Mouse (Mus musculus): ENCODE data around the gene Riok2. TPM values are rescaled to one million over a fixed set of nuclear protein-coding genes. Genes with fewer than 3 reads are reported as not detected.

Gene Riok2
- total RNA-seq, 2 experiments from 2014 or later, result 18.8 to 20.1 TPM

DNA sequence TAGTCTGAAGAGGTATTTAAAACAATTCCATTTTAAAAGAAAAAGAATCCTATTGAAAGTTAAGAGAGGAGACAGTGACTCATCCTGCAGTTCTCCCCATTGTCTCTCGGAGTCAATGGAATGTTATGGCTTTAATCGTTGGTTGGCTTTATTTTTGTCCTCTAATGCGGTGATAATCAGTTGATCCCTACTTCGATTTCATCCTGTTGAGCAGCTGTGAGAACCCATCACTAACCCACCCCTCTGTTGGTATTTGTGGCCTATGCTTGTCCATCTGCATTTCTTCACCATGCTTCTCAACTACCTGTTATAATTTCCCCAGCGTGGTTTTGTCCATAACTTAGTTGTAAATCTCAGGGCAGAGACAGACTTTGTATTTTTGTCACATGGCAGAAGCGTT, 34.0 kb downstream of the Riok2 start:
- no peak for DNase-seq

DNA sequence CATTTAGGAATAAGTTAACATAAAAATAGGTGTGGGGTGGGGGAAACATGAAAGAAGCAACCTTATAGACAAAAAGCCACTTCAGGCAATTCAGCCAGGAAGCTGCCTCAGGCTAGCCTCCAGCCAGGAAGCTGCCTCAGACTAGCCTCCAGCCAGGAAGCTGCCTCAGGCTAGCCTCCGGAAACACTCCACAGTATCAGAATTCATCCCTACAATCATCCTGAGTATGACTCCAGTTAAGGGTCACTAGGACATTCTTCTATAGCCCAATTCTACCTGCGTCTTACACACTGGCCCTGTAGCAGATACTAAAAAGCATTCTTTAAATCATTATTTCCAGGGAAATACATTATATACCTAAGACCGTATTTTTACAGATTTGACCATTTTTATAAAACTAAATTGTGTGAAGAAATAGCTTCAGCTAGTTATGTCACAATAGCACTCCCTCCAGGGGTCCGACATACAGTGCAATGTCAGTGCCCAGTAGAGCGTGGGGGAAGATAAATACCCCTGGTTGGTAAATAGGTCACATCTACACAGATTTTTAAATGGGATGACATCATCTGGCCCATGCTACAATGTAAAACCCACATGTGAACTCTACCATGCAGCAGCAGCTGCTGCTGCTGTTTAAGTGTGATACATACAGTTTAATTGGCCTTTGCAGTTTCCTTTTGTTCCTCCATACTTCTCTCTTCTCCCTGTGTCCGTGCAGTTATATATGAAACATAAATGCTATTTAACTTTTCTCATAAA, 34.8 kb downstream of the Riok2 start:
- DNase-seq, result no peak

DNA sequence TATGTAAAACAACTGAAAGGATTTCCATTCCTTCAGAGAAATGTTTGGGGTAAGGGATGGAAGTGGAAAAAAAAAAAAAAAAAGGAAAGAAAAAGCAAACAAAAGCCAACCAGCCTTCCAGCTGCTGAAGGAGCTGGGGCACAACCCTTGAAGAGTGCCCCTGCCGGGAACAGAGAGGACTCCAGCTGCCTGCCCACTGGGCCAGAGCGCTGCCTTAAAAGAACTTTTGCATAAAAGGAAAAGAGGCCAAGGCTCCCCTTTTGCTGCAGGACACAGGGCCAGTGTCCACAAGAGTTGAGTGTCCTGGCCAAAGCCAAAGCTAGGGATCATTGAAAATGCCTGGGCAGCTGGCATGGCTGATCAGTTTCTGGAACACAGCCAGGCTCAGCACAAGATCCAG, 35.5 kb downstream of the Riok2 start:
- DNase-seq, result peak; percentile 18 to 31

- DNase-seq, result no peak
Observed at GRCm38 (mm10) chr17:17411443-17411842, 37.3 kb downstream of the Riok2 start.

DNA sequence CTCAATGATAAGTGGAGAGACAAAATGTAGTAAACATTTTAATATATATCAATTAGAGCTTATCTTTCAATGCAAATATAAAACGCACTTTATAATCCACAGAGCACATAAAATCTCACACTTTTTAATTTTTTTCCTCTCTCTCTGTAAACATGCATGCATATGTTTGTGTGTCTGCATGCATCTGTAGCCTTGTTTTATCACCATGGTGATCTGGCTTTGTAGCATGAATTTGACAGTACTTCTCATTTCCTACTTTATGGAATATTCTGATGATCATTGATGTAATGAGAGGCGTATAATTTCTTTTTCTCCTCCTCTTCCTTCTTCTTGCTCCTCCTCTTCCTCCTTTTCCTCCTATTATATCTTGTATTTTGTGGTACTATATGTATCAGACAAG, 38.1 kb downstream of the Riok2 start:
- no peak for DNase-seq

GRCm38 (mm10) chr17:17414206-17414605, 40.1 kb downstream of the Riok2 start:
- no peak for DNase-seq

- DNase-seq, result no peak
Observed at GRCm38 (mm10) chr17:17424609-17425307, 50.6 kb downstream of the Riok2 start.

- DNase-seq, result no peak
Observed at GRCm38 (mm10) chr17:17425308-17425813, 51.3 kb downstream of the Riok2 start.

DNA sequence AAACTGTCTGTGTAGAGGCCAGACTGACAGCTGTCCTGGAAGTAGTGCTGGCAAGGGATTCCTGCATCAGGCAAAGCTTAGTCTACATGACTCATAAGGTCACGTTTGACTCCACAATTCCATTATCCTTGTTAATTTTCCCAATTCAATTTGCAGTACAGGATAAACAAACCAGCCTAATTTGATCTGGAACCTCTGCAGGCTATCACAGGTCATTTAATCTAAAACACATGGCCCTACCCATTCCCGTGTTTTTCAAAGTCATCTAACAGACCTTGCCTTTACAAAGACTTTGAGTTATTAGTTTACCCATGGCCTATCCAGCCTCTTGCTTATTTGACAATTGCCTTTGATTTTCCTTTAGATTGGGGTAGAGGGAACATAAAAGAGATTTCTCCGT, 51.8 kb downstream of the Riok2 start:
- DNase-seq, result no peak

DNA sequence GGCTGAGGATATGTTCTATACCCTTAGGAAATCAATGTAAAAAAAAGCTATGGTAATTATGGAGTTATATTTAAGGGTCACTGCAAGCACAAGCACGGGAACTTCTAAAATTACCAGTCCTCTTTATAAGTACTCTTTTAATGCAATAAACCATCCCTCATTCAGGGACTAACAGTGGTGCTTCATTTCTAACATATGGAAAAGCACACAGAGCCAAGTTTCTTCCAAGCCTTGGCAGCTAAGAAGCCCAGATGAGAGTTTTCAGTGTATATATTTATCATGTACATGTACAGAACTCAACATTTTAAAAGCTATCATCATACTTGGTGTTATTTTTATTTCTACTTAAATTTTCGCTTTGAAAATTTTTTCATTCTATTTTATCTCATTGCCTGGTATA, 54.8 kb downstream of the Riok2 start:
- no peak for DNase-seq

- DNase-seq, result no peak
Observed at GRCm38 (mm10) chr17:17433679-17434078, 59.6 kb downstream of the Riok2 start.

DNA sequence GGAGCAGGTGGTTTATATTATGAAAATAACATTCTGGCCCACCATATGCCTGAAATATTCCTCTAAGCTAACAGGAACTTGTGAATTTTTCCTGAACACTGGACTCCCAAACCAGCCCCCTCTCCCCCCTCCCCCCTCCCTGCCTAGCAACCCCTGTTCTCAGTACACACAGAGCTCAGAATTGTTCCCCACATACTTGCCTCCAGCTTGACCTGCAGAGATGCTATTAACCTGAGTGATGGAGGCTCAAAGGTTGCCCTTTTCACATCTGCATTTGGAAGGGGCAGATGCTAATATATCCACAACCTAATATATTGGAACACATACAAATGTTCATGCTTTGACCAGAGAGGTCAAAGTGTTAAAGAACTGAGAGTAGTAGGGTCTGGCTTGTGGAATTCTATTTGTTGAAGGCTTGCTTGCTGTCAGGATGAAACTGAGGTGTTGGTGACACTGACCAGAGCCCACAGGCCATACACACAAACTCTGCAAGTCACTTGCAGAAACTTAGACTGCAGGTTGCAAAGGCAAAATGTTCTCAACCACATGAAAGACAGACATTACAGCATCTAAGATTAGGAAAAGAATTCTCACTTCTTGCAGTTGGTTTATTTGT, 64.6 kb downstream of the Riok2 start:
- DNase-seq, result no peak

DNA sequence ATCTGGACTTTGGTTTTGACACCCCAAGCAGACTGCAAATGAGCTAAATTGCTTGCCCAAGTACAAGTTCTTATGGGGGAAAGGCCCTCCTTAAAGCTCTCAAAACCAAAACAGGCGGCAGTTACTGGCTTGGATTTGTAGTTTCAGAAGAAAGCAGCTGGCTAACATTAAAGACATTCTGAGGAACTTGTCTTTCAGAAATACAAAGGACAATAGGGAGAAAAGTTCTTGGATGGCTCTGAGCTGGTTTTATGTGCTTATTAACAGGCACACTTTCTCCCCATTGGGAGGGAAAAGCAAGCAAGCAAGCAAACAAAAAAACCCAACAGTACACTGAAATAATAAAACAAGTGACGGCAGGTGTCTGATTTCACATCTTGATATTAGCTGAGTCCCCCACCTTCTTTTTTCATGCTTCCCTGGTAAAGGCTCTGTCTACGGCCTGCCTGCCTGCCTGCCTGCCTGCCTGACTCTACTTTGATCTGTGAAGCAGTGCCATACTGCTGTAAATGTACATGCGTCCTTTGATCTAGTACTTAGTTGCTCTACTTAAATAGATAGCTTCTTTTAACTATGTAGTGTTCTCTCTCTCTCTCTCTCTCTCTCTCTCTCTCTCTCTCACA, 67.9 kb downstream of the Riok2 start:
- no peak for DNase-seq

GRCm38 (mm10) chr17:17444297-17444886, 70.3 kb downstream of the Riok2 start:
- DNase-seq, result no peak

Other genes with a start within 250 kb of the Riok2 start
- 10 to 100 TPM; 77.1 to 81.8 TPM for gene Lix1, start 28.4 kb downstream of the Riok2 start, total RNA-seq (2021)

Measured in layer of hippocampus, postnatal 36 days (tissue).